Mouse (Mus musculus) liver, adult 2 months (tissue): Measurements from ENCODE around the gene Slc6a13.

ENCODE experiments used
- CTCF ChIP-seq: fragments of 200-500 bp; IDR thresholded peaks from 2 replicates; pipeline ENCODE4 v1.5.1; 2011; ENCODE audit warnings: low read depth, low read length, control low read depth
- POLR2A ChIP-seq: fragments of 200-500 bp; IDR thresholded peaks from 2 replicates; pipeline ENCODE4 v1.6.1; 2011; ENCODE audit warnings: low read length, control low read depth; ENCODE audit not compliant: insufficient read depth; ENCODE audit errors: extremely low read depth

- TF ChIP-seq CTCF = no peak
- TF ChIP-seq POLR2A = no peak
Observed at GRCm38 (mm10) chr6:121363061-121363460, 63.0 kb downstream of the Slc6a13 start.
